Mouse (Mus musculus) brown adipose tissue, adult 24 weeks (tissue): ENCODE results near the gene Foxe1. TPM values are rescaled to one million over a fixed set of nuclear protein-coding genes. Genes with fewer than 3 reads are reported as not detected.

ENCODE experiments used
- H3K27ac ChIP-seq: fragments of 200-500 bp; replicated peaks from 2 replicates; pipeline ENCODE4 v1.5.1; 2012; ENCODE audit warnings: low read depth, mild to moderate bottlenecking, low read length
- H3K4me1 ChIP-seq: fragments of 200-500 bp; 2 replicates; pipeline ENCODE4 v1.6.1; 2012; ENCODE audit warnings: low read length, mixed read lengths; ENCODE audit not compliant: control insufficient read depth, insufficient read depth, insufficient read length
- H3K4me3 ChIP-seq: fragments of 200-500 bp; 2 replicates; pipeline ENCODE4 v1.5.1; 2012; ENCODE audit warnings: low read depth, mild to moderate bottlenecking, low read length, moderate library complexity; ENCODE audit not compliant: insufficient read depth
- polyA plus RNA-seq: library from polyadenylated mRNA; stranded (reverse); fragments of >200 nt; gene quantifications from 2 replicates; pipeline ENCODE4 v1.2.4, GENCODE M21; 2012; ENCODE audit not compliant: missing spikeins, insufficient read depth, insufficient read length

The Foxe1 gene
- polyA plus RNA-seq, 1 experiment, result not detected

- no peak overlapping the region for H3K27ac ChIP-seq
- no peak overlapping the region for H3K4me3 ChIP-seq
- H3K4me1 ChIP-seq, result no peaks in the 10 kb centered on the region
These were observed 1.4 kb upstream of the Foxe1 start for GRCm38 (mm10) chr4:46341831-46342680.

GRCm38 (mm10) chr4:46342711-46343286, 610 bp upstream of the Foxe1 start:
- H3K4me3 ChIP-seq, result no peak overlapping the region
- no peaks in the 10 kb centered on the region for H3K4me1 ChIP-seq
- H3K27ac ChIP-seq, result no peak overlapping the region

GRCm38 (mm10) chr4:46344288-46344687, 879 bp downstream of the Foxe1 start:
- H3K4me1 ChIP-seq, result no peaks in the 10 kb centered on the region

GRCm38 (mm10) chr4:46345056-46345772, 1.8 kb downstream of the Foxe1 start:
- Histone ChIP-seq H3K4me3 (no peak overlapping the region), H3K4me1 (no peaks in the 10 kb centered on the region), H3K27ac (no peak overlapping the region)

More at GRCm38 (mm10) chr4:46344288-46344687, 879 bp downstream of the Foxe1 start:
- Histone ChIP-seq H3K4me3 (peak overlapping the region; percentile 43; the same call in 1 of the 2 replicates), H3K27ac (no peak overlapping the region)

DNA sequence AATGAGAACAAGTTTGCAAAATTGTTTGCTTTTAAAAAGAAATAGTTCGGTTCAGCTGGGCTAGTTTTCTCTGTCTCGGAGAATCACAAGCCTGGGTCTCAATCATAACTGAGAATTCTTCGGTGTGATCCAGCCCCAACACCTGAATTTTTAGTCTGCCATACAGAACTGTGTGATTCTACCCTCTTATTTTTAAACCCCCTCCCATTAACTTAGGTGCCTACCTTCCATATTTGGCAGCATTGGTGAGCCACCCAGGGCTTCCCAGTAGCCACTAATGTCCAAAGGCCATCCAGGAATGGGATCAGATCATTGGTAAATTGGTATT, 2.3 kb downstream of the Foxe1 start:
- Histone ChIP-seq H3K27ac (no peak overlapping the region), H3K4me3 (no peak overlapping the region), H3K4me1 (no peaks in the 10 kb centered on the region)

DNA sequence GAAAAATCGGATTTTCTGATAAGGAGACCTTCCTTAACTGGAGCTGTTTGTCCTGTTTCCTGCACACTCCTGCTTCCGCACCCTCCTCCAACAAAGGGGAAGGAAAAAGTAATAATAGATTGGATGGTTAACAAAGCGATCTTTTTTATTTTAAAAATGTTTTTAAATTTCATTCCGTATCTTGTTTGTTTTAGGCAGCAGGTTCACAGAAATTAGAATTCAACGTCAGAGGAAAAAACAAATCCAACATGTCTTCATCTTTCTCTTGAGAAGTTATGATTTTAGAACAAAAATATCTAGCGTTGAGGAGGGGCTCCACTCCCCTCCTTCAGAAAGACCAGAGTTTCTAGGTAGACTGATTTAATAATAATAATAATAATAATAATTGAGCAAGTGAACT, 2.8 kb downstream of the Foxe1 start:
- Histone ChIP-seq H3K4me3 (no peak overlapping the region), H3K4me1 (no peaks in the 10 kb centered on the region), H3K27ac (no peak overlapping the region)

- H3K4me3 ChIP-seq, result no peak overlapping the region
- H3K4me1 ChIP-seq, result no peaks in the 10 kb centered on the region
- no peak overlapping the region for H3K27ac ChIP-seq
These were observed 3.7 kb downstream of the Foxe1 start for GRCm38 (mm10) chr4:46347141-46347540.

GRCm38 (mm10) chr4:46347580-46348515, 4.4 kb downstream of the Foxe1 start:
- Histone ChIP-seq H3K4me1 (no peaks in the 10 kb centered on the region), H3K4me3 (no peak overlapping the region), H3K27ac (no peak overlapping the region)

DNA sequence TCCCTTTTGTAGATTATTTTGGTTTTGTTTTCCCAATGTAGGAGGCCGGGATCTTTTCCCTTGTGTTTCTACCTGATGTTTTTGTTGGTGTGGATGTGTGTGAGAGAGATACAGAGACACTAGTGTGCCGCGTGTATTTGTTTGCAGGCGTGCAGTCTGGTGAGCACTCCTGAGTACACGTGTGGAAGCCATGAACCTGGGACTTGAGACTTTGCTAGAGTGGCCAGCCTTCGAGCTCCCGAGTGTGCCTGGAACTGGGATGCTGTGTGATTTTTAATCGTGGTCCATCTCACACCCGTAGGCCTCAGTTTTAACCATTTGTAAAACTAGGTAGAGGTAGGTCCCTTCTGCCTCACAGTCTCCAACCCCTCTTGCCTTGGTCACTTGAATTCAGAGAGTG, 5.5 kb downstream of the Foxe1 start:
- Histone ChIP-seq H3K4me1 (no peaks in the 10 kb centered on the region), H3K27ac (no peak overlapping the region), H3K4me3 (no peak overlapping the region)

DNA sequence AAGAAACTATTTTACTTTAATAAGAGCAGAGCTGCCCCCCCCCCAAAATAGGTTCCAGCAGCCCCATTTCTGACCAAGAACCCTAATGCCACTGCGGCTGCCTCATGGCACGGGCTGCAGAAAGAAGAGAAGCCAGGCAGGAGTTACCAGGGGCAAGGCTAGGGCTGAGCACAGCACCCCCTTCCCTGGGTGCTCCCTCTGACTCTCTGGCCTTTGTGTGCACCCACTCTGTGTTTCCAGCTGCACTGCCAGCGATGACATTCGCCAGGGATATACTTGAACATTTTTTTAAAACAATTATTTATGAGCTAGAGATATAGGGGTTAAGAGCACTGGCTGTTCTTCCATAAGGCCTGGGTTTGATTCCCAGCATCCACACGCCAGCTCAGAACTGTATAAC, 6.1 kb downstream of the Foxe1 start:
- Histone ChIP-seq H3K4me3 (no peak overlapping the region), H3K27ac (no peak overlapping the region), H3K4me1 (no peaks in the 10 kb centered on the region)

DNA sequence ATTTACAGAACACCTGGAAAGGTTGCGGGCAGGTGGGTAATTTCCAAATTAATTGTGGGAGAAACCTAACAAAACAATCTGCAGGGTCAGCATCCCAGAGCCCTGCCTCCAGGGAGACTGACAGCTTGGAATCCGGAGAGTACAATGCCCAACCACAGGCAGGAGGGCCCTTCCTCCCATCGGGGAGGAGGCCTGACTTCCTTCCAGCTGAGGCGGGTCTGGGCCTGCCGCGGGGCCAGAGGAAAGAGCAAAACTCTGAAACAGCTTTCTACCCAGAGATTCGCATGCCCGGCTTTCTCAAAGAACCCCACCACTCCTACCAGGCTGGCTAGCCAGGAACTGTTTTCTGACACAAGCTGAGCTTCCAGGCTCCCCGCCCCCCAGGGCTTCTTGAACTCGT, 9.6 kb downstream of the Foxe1 start:
- no peak overlapping the region for H3K27ac ChIP-seq
- no peak overlapping the region for H3K4me3 ChIP-seq
- H3K4me1 ChIP-seq, result no peaks in the 10 kb centered on the region

GRCm38 (mm10) chr4:46356351-46357133, 13.1 kb downstream of the Foxe1 start:
- Histone ChIP-seq H3K4me1 (no peaks in the 10 kb centered on the region), H3K4me3 (no peak overlapping the region), H3K27ac (no peak overlapping the region)

DNA sequence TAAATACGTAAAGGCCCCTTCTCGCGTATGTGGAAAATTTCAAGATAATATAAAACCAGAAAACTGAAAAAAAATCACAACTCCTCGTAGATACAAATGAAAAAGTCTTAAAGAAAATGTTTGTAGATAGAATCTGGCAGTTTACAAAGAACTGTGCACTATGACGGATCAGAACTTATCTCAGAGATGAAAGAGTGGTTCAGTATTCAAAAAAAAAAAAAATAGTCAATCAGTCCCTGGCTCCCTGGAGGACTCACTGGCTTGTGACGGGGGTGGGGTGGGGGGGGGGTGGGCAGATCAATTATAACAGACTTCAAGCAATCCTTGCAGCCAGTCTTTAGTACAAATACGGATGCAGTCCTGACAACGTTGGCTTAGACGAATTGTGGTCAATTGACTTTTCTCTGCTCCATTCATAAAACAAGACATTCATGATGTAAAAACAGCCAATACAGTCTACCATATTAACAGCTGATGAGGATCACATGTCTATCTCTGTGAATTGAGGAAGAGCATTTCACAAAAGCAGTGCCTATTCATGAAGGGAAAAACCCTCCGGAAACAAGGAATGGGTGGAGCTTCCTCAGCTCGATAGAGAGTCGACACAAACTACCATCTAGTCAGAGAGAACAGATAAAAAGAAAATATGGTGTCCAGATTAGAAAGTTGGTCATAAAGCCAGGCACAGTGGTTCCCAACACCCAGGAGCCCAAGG, 16.3 kb downstream of the Foxe1 start:
- Histone ChIP-seq H3K27ac (no peak overlapping the region), H3K4me1 (no peaks in the 10 kb centered on the region), H3K4me3 (no peak overlapping the region)

DNA sequence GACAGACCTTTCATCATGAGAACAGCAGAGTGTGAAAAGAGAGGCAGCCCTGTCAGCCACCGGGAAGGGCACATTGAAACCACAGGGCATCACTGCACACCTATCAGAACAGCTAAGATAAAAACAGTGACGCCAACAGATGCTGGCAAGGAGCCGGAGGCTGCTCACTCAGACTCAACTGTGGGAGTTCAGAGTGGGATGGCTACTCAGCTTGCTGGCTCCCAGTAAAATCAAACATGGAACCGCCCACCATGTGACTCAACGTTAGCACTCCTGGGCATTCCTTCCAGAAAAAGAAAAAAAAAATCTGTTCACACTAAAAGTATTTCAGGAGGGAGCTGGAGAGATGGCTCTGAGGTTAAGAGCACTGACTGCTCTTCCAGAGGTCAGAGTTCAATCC, 17.8 kb downstream of the Foxe1 start:
- H3K27ac ChIP-seq, result no peak overlapping the region

More for the DNA sequence above, 17.8 kb downstream of the Foxe1 start:
- no peaks in the 10 kb centered on the region for H3K4me1 ChIP-seq
- H3K4me3 ChIP-seq, result no peak overlapping the region
